Mouse (Mus musculus): ENCODE measurements at regions not wholly inside any gene's neighbourhood (a gene's known extent, or its start where the extent isn't known, plus 50 kb on each side); places are given as distances from the start of the nearest gene placed in this dataset.

DNA sequence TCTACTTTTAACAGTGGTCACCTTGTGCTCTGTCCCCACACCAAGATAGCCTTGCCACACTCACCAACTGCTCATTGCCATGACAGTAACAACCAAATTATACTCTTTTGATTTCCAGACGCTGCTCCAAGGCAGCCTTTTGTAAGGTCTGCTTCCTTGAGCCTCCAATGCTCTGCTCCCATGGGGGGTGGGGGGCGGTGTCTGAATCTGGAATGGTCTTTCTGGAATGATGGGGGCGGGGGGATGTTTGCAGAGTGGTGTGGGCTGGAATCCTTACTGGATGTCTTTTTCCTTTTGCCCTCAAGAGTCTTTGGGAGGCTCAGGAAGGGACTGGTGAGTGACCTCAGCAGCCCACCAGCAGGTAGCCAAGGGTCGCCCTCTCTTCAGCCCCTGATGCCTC is 131.4 kb upstream of the Lemd2 start:
- H3K4me3 ChIP-seq (ENCODE audit: control insufficient read depth, insufficient read depth, low read length): no peak overlapping the region
- no peaks in the 10 kb centered on the region for H3K27me3 ChIP-seq (ENCODE audit: control insufficient read depth, insufficient read depth, low read length)
- no peak for TF ChIP-seq CTCF (IDR thresholded peaks at IDR 0.05; ENCODE audit: borderline replicate concordance, control insufficient read depth, extremely low read depth, insufficient read depth, low read length, poor library complexity)
- no peak for TF ChIP-seq POLR2A (IDR thresholded peaks at IDR 0.05; ENCODE audit: control insufficient read depth, extremely low read depth, insufficient read depth, low read length, poor library complexity)
- no peaks in the 10 kb centered on the region for H3K36me3 ChIP-seq (ENCODE audit: control insufficient read depth, insufficient read depth, low read length)
- peaks cover 9% of the 10 kb centered on the region; the same call in 1 of the 2 replicates for H3K4me1 ChIP-seq (replicated peaks; ENCODE audit: control insufficient read depth, insufficient read depth, low read length)
- WGBS: 92% methylated on average over 4 of the region's 4 CpGs
- no peak overlapping the region for H3K27ac ChIP-seq (ENCODE audit: control insufficient read depth, insufficient read depth, low read length)
- no peak for DNase-seq

DNA sequence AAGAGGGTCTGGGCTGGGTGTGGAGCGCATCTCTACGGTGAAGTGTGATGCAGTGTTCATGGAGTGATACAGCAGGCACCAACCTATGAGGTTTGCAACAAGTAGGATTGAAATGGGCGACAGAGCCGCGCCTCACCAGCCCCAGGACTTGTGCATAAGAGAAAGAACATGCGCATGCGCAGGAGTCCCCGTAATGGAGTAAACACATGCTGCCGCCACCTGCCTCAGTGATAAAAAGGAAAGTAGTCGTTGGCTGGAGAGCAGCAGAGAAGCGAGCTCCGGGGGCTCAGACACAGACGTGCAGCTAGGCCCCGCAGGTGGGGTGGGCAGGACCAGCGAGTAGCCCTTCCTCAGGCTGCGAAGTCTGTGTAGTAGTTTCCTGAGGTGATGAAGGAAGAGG is 129.3 kb upstream of the Lemd2 start:
- 86% methylated on average over 16 of the region's 16 CpGs for WGBS
- Histone ChIP-seq H3K27me3 (ENCODE audit: control insufficient read depth, insufficient read depth, low read length) (no peaks in the 10 kb centered on the region), H3K4me3 (ENCODE audit: control insufficient read depth, insufficient read depth, low read length) (no peak overlapping the region), H3K4me1 (replicated peaks; ENCODE audit: control insufficient read depth, insufficient read depth, low read length) (peaks cover 9% of the 10 kb centered on the region; the same call in 1 of the 2 replicates), H3K27ac (ENCODE audit: control insufficient read depth, insufficient read depth, low read length) (no peak overlapping the region), H3K36me3 (ENCODE audit: control insufficient read depth, insufficient read depth, low read length) (no peaks in the 10 kb centered on the region)
- no peak for TF ChIP-seq POLR2A (IDR thresholded peaks at IDR 0.05; ENCODE audit: control insufficient read depth, extremely low read depth, insufficient read depth, low read length, poor library complexity)
- no peak for TF ChIP-seq CTCF (IDR thresholded peaks at IDR 0.05; ENCODE audit: borderline replicate concordance, control insufficient read depth, extremely low read depth, insufficient read depth, low read length, poor library complexity)
- no peak for DNase-seq

DNA sequence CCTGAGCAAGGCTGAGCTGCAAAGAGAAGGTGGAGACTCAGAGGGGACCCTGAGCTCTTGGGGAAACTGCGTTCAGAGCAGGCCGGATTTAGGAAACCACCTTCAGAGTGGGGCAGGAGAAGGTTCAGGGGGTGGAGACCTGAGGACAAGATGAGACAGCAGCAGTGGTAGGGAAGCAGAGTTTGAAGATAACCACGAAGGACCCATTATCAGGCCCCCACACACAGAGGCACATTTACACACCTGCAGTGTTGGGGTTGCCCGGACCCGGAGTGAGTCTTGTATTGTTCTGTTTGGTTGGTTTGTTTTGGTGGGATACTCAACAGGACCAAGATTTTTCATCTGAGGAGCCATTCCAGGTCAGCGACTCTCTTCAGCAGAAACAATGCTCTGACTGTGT is 128.9 kb upstream of the Lemd2 start:
- TF ChIP-seq CTCF (IDR thresholded peaks at IDR 0.05; ENCODE audit: borderline replicate concordance, control insufficient read depth, extremely low read depth, insufficient read depth, low read length, poor library complexity) (no peak), POLR2A (IDR thresholded peaks at IDR 0.05; ENCODE audit: control insufficient read depth, extremely low read depth, insufficient read depth, low read length, poor library complexity) (no peak)
- no peaks in the 10 kb centered on the region for H3K36me3 ChIP-seq (ENCODE audit: control insufficient read depth, insufficient read depth, low read length)
- 26% methylated on average over 6 of the region's 6 CpGs for WGBS
- no peak for DNase-seq
- no peak overlapping the region for H3K4me3 ChIP-seq (ENCODE audit: control insufficient read depth, insufficient read depth, low read length)
- no peak overlapping the region for H3K27ac ChIP-seq (ENCODE audit: control insufficient read depth, insufficient read depth, low read length)
- peaks cover 9% of the 10 kb centered on the region; the same call in 1 of the 2 replicates for H3K4me1 ChIP-seq (replicated peaks; ENCODE audit: control insufficient read depth, insufficient read depth, low read length)
- H3K27me3 ChIP-seq (ENCODE audit: control insufficient read depth, insufficient read depth, low read length): no peaks in the 10 kb centered on the region

GRCm38 (mm10) chr17:27332076-27332475 is 127.8 kb upstream of the Lemd2 start:
- no peak for DNase-seq
- WGBS: 88% methylated on average over 4 of the region's 4 CpGs
- no peak overlapping the region for H3K4me3 ChIP-seq (ENCODE audit: control insufficient read depth, insufficient read depth, low read length)
- TF ChIP-seq POLR2A (IDR thresholded peaks at IDR 0.05; ENCODE audit: control insufficient read depth, extremely low read depth, insufficient read depth, low read length, poor library complexity) (no peak), CTCF (IDR thresholded peaks at IDR 0.05; ENCODE audit: borderline replicate concordance, control insufficient read depth, extremely low read depth, insufficient read depth, low read length, poor library complexity) (no peak)
- H3K27ac ChIP-seq (ENCODE audit: control insufficient read depth, insufficient read depth, low read length): no peak overlapping the region
- H3K27me3 ChIP-seq (ENCODE audit: control insufficient read depth, insufficient read depth, low read length): no peaks in the 10 kb centered on the region
- no peaks in the 10 kb centered on the region for H3K36me3 ChIP-seq (ENCODE audit: control insufficient read depth, insufficient read depth, low read length)
- H3K4me1 ChIP-seq (replicated peaks; ENCODE audit: control insufficient read depth, insufficient read depth, low read length): 0 out of 2 replicates have a peak, but pooled peaks cover 3% of the 10 kb centered on the region

- TF ChIP-seq POLR2A (IDR thresholded peaks at IDR 0.05; ENCODE audit: control insufficient read depth, extremely low read depth, insufficient read depth, low read length, poor library complexity) (no peak), CTCF (IDR thresholded peaks at IDR 0.05; ENCODE audit: borderline replicate concordance, control insufficient read depth, extremely low read depth, insufficient read depth, low read length, poor library complexity) (no peak)
- H3K4me3 ChIP-seq (ENCODE audit: control insufficient read depth, insufficient read depth, low read length): no peak overlapping the region
- H3K27ac ChIP-seq (ENCODE audit: control insufficient read depth, insufficient read depth, low read length): no peak overlapping the region
- H3K36me3 ChIP-seq (ENCODE audit: control insufficient read depth, insufficient read depth, low read length): no peaks in the 10 kb centered on the region
- 82% methylated on average over 5 of the region's 5 CpGs for WGBS
- no peaks in the 10 kb centered on the region for H3K27me3 ChIP-seq (ENCODE audit: control insufficient read depth, insufficient read depth, low read length)
- DNase-seq: no peak
- H3K4me1 ChIP-seq (replicated peaks; ENCODE audit: control insufficient read depth, insufficient read depth, low read length): 0 out of 2 replicates have a peak, but pooled peaks cover 3% of the 10 kb centered on the region
These were observed 127.4 kb upstream of the Lemd2 start for GRCm38 (mm10) chr17:27331630-27332029.

DNA sequence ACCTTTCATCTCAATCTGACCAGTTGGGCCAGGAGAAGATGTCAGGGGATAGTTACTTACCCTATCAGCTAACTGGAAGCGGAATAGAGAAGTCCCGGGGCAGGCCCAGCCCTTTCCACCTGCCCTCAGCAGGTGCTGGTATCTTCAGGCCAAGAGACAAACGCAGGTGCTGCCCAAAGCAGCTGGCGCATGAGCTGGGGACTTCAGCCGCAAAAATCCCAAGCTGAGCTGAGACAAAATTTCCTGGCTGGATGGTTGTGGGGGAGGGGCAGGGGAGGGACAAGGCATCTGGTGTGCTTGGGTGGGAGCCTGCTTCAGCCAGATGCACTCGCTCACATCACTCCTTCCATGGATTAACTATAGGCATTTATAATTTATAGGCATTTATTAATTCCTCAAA is 125.5 kb upstream of the Lemd2 start:
- H3K4me1 ChIP-seq (replicated peaks; ENCODE audit: control insufficient read depth, insufficient read depth, low read length): peaks cover 11% of the 10 kb centered on the region
- no peak overlapping the region for H3K27ac ChIP-seq (ENCODE audit: control insufficient read depth, insufficient read depth, low read length)
- H3K36me3 ChIP-seq (ENCODE audit: control insufficient read depth, insufficient read depth, low read length): no peaks in the 10 kb centered on the region
- 56% methylated on average over 6 of the region's 6 CpGs for WGBS
- TF ChIP-seq POLR2A (IDR thresholded peaks at IDR 0.05; ENCODE audit: control insufficient read depth, extremely low read depth, insufficient read depth, low read length, poor library complexity) (no peak), CTCF (IDR thresholded peaks at IDR 0.05; ENCODE audit: borderline replicate concordance, control insufficient read depth, extremely low read depth, insufficient read depth, low read length, poor library complexity) (no peak)
- H3K27me3 ChIP-seq (ENCODE audit: control insufficient read depth, insufficient read depth, low read length): no peaks in the 10 kb centered on the region
- no peak for DNase-seq
- H3K4me3 ChIP-seq (ENCODE audit: control insufficient read depth, insufficient read depth, low read length): no peak overlapping the region

- Histone ChIP-seq H3K4me3 (ENCODE audit: control insufficient read depth, insufficient read depth, low read length) (no peak overlapping the region), H3K27ac (ENCODE audit: control insufficient read depth, insufficient read depth, low read length) (no peak overlapping the region), H3K27me3 (ENCODE audit: control insufficient read depth, insufficient read depth, low read length) (no peaks in the 10 kb centered on the region), H3K36me3 (ENCODE audit: control insufficient read depth, insufficient read depth, low read length) (no peaks in the 10 kb centered on the region), H3K4me1 (replicated peaks; ENCODE audit: control insufficient read depth, insufficient read depth, low read length) (peaks cover 14% of the 10 kb centered on the region)
- 92% methylated on average over 8 of the region's 8 CpGs for WGBS
- no peak for DNase-seq
- TF ChIP-seq POLR2A (IDR thresholded peaks at IDR 0.05; ENCODE audit: control insufficient read depth, extremely low read depth, insufficient read depth, low read length, poor library complexity): no peak
- TF ChIP-seq CTCF (IDR thresholded peaks at IDR 0.05; ENCODE audit: borderline replicate concordance, control insufficient read depth, extremely low read depth, insufficient read depth, low read length, poor library complexity): no peak
These were observed 124.9 kb upstream of the Lemd2 start for GRCm38 (mm10) chr17:27329183-27329582.

Measured in thymus, adult 2 months (tissue).